Mouse (Mus musculus) gastrocnemius, postnatal 25 days (tissue): Measurements from ENCODE around the gene Rgs9. TPM values are rescaled to one million over a fixed set of nuclear protein-coding genes. Genes with fewer than 3 reads are reported as not detected.

Experiments
- total RNA-seq, 2 experiments: library from RNA; stranded (reverse); gene quantifications; 1 replicate in 1 of 2; 2 replicates in 1 of 2; pipeline ENCODE4 v1.2.3; 2021

The Rgs9 gene
- total RNA-seq, 2 experiments from 2014 or later: 0.19 TPM; not detected in 1

Other genes with a start within 250 kb of the Rgs9 start
- not detected for gene E030025P04Rik, start 153.8 kb downstream of the Rgs9 start, total RNA-seq
- gene Gna13, start 64.7 kb upstream of the Rgs9 start, total RNA-seq: 10 to 100 TPM; 24.2 to 25.3 TPM
- gene 9930022D16Rik, start 115.8 kb upstream of the Rgs9 start, total RNA-seq: not detected
- gene Amz2, start 127.8 kb upstream of the Rgs9 start, total RNA-seq: 10 to 100 TPM; 54.0 to 63.0 TPM
- 1 to 10 TPM; 2.6 to 4.7 TPM for gene Arsg, start 175.2 kb upstream of the Rgs9 start, total RNA-seq
- gene Slc16a6, start 175.5 kb upstream of the Rgs9 start, total RNA-seq: 10 to 100 TPM in 1 of 2 experiments, 1 to 10 TPM in 1; 7.0 to 11.5 TPM